Mouse (Mus musculus): ENCODE measurements at regions not wholly inside any gene's neighbourhood (a gene's known extent, or its start where the extent isn't known, plus 50 kb on each side); places are given as distances from the start of the nearest gene placed in this dataset.

GRCm38 (mm10) chr2:115519974-115520373 lies 61.5 kb upstream of the BC052040 start:
- TF ChIP-seq CTCF (IDR thresholded peaks at IDR 0.05; ENCODE audit: low read depth): no peak
- no peak for TF ChIP-seq EP300 (IDR thresholded peaks at IDR 0.05; ENCODE audit: low read depth)

Data from heart, postnatal 0 days (tissue).